Mouse (Mus musculus): ENCODE measurements around the gene Fnip2.
"Not testable (repeated sequence)": the region's sequence is repeated elsewhere in the genome, so short reads cannot be mapped to it uniquely, and the experiment has no call there.

Fnip2 gene

DNA sequence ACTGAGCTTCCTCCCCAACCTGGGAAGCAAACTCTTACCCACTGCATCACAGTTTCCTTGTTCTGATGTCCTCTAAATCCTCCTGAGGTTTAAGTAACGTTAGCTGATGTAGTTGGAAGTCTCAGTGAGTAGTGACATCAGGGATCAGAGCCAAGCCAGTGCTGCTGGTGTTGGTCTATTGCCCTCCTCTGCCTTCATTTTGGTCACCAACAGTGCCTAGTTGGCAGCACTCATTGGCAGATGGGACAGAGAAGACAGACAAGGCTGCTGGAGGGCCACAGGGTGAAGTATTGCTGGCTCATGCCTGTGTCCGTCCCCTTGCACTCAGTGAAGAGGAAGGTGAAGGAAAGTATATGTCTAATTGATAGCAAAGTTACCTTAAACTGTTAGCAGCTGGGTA is 91.6 kb downstream of the Fnip2 start:
- no peak for DNase-seq (ENCODE audit: low spot score in 2 of 2)

DNA sequence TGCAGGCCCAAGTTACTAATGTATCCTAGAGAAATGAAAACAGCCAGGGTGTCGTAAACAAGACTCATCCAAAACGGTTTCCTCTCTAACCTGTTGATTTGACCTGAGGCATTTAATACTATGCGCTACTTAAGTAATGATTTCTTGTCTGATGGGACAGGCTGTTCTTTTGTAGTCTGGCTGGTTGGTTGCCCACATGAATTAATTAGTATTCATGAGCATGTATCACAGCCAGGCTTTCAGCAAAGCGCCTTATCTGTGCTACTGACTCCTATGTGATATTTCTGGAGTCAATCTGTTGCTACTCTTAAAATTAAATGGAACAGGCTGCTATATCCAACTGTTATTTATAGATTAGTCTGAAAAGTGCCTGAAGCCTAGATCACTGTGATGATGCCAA is 92.7 kb downstream of the Fnip2 start:
- DNase-seq (ENCODE audit: low spot score in 2 of 2), result no peak

DNA sequence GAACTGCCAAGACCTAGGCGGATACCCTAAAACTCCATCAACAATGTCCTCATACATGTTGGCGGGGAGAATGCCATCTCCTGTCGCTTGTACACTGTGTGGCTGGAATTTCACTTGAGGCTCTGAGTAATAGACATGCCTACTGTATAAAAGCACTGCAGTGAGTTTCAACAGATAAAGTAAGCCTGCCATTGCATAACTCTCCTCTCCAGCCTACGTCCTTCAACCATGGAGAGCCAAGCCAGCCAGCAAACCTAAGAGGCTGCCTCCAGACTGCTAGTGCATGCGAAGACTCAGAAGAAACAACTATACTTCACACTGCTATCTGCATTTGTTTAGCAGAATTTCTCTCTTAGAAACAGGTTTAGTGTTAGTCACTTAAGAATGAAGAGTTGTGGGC is 95.2 kb downstream of the Fnip2 start:
- DNase-seq (ENCODE audit: low spot score in 2 of 2), result no peak

DNA sequence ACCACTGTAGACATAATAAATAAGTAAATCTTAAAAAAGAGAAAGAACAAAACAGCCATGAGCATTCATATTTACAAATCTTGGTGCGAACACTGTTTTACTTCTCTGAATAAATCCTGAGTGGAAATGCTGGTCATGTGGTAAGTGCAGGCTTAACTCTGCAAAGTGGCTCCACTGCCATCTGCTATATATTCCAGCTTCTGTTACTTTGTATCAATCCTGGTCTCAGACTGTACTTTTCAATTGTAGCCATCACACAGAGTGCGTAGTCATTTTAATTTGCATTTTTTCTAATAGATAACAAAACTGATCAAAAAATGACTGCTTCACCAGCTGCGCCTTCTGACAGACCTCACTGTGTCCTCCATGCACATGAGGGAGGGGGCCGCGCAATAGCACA is 98.2 kb downstream of the Fnip2 start:
- DNase-seq (ENCODE audit: low spot score in 2 of 2), result no peak

DNA sequence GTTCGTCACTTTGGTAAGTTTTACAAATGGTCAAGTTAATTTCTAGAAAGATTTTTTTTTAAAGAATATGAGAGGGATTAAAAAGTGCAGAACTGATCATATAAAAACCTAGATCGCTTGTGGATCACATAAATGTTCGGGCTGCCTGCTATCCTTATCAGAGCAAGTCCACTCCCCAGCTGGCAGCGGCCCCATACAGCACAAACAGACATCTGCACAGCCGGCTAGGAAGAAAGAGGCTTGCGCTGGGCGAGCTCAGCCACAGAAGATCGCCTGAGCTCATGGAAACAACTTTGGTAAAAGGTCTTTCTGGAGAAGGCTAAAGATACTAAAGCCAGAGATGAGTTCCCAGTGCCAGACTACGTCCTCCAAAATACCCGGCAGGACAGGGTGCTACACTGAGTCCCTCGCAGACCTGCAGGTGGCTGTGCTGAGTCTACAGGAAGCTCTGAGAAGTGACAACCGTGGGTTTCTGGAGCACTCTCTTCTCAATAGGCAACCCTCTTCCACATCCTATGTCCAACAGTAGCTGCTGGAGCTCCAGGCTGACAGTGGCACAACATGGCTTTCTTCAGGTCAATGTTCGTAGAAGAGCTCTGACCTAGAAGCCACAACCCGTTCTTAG is 108.8 kb downstream of the Fnip2 start:
- DNase-seq (ENCODE audit: low spot score in 2 of 2), result no peak

DNA sequence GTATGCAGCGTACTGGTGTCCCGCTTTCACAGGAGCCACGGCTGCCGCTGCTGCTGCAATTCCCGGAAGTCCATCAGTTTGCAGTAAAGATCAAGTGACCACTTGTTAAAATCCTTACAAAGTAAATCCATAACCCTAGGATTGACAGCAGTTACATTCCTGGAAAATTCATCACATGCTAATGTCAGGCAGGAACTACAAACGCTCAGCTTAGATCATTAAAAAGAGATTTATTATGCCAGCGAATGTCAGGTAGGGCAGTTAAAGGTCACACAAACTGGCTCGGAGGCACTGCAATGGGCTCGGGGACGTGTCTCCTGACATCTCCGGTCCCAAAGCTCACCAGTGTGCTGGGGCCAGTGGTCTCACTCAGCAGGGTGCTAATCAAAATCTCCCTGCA is 111.8 kb downstream of the Fnip2 start:
- DNase-seq (ENCODE audit: low spot score in 2 of 2), result no peak

DNA sequence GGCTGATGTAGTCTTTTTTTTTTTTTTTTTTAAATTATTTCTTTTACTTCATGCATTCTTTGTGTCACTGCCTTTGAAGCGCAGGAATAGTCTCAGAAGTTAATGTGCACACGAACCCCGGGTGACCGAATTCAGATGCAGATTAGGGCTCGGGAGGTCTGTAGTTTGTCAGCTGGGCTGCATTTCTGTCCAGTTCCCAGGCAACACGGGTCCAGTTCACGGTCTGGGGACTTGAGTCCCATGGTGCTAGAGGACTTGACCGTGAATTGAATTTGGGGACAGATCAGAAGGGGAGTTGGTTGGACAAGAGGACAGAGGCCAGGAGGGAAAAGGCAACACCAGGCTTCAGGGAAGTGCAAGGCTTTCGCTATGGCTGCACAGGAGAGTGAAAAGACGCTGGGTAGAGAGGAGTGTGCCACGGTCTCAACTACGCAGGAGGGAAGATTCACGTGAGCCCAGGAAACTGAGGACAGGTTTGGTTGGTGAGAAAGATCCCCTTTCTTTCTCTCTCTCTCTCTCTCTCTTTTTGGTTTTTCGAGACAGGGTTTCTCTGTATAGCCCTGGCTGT is 114.8 kb downstream of the Fnip2 start:
- DNase-seq (ENCODE audit: low spot score in 2 of 2), result no peak

DNA sequence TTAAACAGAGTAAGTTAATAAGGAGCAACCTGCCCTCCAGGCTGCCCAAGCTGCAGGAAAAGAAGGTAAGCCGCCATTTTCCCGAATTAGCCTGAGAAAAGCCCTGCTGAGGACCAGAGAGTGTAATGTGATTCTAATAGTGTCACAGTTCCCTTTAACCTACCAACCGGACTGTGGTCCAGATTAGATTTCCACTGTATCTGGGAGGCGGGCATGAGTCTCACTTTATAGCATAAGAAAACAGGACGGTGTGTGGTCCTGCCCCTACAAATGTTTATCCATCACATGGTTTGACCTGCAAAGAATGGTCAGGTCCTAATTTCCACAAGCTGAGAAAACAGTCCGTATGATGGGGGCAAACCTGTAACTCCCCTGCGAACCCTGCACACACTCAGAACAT is 118.2 kb downstream of the Fnip2 start:
- DNase-seq (ENCODE audit: low spot score in 2 of 2), result no peak

DNA sequence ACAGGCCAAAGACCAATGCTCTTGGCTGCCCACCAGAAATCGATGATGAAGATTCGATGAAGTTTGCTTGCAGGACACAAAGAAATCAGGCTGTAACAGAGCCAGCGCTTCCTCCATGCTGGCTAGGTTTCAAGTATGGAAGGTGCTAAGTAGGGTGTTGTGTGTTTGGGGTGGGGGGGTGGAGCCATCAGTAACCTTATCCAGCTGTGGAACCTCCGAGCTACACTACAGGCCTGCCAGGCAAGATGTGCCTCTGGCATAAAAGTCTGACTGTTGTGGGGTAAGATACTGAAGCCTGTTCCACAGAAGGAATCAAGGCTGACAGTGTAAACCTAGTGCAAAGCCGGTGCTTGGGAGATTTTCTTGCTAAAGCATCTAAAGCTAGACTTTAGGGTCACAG is 119.2 kb downstream of the Fnip2 start:
- DNase-seq (ENCODE audit: low spot score in 2 of 2), result no peak

DNA sequence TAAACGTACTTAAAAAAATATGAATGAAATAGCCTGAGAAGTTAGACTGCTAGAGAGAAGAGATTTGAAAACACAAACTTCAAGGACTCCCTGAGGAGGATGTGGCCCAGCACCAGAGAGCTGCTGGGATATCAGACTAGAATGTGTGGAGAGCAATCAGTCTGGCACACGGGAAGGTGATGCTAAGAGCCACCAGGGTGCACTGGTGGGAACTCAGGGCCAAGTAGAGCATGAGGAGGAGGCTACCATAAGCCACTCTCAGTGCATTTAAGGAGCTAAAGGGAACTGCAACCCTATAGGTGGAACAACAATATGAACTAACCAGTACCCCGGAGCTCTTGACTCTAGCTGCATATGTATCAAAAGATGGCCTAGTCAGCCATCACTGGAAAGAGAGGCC is 120.9 kb downstream of the Fnip2 start:
- DNase-seq (ENCODE audit: low spot score in 2 of 2), result not testable (repeated sequence)

DNA sequence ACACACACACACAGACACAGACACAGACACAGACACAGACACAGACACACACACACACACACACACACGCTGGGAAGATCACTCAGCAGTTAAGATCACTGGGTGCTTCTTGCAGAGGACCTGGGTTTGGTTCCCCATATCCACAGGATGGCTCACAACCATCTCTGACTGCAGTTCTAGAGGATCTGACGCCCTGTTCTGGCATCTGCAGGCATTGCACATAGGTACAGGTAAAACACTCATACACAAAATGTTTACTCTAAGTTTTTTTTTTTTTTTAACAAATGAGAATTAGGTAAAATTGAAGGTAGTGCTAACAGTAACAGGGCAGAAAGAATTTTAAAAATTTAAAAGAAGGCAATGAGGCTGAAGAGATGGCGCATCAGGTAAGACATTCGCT is 121.5 kb downstream of the Fnip2 start:
- no peak for DNase-seq (ENCODE audit: low spot score in 2 of 2)

DNA sequence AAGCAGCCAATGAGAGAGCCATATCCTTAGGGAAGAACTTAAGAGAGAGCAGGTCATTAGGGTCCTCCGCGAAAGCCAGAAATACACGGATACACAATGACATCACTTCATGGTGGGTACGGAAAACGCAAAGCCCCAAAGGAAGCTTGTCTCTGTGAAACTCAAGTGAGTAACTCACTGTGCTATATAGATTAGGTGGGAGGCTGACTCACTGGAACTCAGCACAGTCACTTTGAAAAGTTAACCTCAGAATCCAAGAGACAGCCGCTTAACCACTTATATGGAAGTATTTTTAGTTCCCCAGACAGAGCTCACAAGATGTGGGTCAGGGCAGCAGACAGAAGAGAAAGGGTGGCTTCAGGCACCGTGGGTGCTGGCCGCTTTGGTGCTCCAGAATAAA is 122.6 kb downstream of the Fnip2 start:
- DNase-seq (ENCODE audit: low spot score in 2 of 2), result no peak

DNA sequence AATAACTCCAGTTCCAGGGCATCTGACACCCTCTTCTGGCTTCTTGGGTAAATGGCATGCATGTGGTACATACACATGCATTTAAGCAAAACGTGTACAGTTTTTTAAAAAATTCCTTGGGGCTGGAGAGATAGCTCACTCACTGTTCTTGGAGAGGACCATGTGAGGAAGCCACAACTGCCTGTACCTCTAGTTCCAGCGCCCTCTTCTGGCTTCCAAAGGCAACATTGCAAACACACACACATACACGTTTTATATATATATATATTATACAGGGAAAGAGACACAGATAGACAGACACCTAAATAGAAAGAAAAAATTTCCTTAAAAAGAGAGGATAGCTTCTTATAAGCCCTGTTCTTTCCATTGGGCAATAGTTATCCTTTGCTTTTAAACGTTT is 123.7 kb downstream of the Fnip2 start:
- DNase-seq (ENCODE audit: low spot score in 2 of 2), result no peak

DNA sequence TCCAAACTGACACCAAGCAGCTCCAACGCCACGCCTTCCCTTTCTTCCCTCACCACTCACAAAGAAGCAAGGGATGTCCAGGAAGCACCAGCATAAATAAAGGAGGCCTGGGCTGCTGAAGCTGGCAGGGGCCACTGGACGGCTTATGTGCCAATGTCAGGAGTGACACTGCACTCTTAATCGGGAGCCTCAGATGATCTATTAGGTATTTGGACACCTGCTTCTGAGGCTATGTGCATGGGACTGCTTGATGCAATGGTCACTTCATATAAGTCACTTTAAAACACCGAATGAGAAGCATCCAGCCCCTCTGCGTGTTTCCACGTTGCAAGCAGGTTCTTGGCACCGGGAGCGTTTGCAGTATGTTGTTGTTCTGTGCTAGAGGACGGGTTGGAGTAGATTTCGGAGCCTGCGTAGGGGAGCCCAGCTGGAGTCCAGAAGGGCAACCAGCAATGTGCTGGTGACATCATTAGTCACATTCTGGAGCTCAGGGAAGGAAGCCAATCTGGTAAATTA is 126.6 kb downstream of the Fnip2 start:
- no peak for DNase-seq (ENCODE audit: low spot score in 2 of 2)

DNA sequence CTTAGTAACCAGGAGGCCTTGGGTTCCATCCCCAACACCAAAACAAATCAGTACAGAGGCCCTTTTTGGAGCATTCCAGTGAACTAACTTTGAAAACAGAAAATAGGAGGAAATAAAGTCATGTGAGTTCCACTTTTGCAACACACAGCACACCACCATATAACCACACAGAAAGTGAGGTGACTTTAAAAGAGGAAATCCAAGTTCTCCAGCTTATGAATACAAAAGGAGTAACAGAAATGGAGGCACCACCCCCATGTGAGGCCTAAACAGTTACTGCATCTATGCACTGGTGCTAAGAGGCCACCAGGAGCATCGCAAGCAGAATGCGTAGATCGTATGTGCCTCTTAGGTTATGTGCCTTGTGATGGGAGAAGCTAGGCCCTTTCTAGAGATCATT is 129.3 kb downstream of the Fnip2 start:
- no peak for DNase-seq (ENCODE audit: low spot score in 2 of 2)

DNA sequence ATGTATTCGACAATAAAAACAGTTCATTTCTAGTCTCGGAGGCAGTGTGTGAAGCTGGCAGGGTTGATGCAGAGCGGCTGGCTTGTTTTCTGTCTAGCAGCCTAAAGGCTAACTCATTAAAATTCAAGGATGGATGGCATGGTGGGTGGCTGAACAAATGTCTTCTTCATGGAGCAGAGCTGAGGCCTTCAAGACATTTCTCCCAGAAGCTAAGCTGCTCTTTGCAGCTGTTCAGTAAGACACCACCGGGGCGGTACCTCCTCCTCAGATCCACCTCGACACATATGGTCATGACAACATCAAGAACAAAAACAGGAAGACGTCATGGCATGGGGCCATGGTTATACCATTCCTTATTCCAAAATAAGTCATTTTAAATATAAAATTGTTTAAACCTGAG is 131.4 kb downstream of the Fnip2 start:
- no peak for DNase-seq (ENCODE audit: low spot score in 2 of 2)

DNA sequence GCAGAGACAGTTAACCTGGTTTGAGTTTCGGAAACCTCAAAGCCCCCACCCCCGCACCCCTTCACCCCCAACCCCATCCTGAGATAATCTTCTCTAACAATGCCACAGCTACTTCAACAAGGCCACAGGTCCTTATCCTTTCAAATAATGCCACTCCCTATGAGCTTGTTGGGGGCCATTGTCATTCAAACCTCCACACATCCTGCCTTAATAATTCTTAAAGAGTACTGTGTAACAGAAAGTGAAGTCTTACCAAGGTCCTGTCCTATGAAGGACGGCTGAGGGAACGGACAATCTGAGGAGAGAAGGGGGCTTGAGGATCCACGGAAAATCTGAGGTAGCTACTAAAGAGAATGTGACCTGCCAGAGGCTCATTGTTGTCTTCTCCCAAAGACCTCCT is 132.6 kb downstream of the Fnip2 start:
- DNase-seq (ENCODE audit: low spot score in 2 of 2), result no peak

DNA sequence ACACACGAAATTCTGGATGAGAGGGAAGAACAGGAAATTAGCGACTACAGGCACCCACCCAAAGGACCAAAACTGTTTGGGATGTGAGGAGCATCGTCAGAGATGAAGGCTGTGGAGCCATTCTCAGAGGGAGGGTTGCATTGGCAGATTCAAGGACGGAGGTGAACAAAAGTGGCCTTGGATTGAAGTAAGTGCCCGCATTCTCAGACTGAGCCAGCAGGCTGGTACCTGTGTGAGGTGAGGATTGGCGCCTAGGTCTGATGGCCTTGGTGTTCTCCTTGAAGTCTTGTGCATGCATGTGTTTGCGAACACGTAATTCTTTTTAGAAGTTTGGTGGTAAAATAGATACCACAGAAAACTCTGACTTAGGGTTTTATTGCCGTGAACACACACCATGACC is 133.2 kb downstream of the Fnip2 start:
- DNase-seq (ENCODE audit: low spot score in 2 of 2), result no peak

DNA sequence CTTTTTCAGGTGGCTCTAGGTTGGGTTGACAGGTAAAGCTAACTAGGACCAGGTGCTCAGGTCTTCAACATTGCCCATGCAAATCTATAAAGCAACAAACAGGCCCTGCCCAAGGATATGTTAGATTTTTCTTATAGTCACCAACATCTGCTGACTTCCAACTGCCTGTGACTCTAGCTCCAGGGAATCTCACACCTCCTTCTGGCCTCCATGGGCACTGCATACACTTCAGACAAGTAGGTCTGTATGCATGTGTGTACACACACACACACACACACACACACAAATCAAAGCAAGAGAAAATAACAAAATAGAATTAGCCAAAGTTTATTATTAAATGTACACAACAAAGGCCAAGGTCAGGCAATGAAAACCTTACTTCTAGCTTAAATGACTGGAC is 134.0 kb downstream of the Fnip2 start:
- DNase-seq (ENCODE audit: low spot score in 2 of 2), result no peak

DNA sequence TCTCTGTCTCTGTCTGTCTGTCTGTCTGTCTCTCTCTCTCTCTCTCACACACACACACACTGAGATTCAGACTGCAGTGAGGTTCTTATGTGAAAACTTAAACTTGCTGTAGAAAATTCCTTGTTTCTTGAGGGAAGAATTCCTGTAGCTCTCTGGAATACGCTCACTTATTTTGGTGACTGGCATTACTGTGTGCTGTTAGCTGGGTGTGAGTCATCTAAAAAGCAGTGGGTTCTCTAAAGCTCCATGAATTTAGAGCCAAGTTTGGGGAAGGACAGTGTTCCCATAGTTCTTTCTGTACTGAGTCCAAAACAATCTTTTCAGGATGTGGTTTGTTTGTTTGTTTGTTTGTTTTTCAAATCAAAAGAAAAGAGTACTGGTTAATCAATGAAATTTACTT is 142.2 kb downstream of the Fnip2 start:
- no peak for DNase-seq (ENCODE audit: low spot score in 2 of 2)

DNA sequence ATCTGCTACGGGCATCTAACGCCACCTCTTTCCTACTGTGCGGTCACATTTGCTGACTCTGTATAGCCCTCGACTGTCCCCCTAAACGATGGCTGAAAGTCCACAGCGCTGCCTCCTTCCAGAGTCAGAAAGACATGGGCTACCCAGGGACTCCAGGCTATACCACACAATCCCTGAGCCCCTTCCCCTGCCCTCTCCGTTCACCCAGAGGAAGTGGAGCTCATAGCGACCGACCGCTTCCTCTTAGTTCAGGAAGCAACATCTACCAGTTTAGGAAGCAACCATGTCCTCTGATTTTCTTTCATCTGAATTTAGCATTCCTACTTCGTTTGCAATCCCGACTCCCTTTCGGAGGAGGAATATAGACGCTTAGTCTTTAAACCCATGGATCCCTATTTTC is 148.7 kb downstream of the Fnip2 start:
- DNase-seq (ENCODE audit: low spot score in 2 of 2), result no peak

DNA sequence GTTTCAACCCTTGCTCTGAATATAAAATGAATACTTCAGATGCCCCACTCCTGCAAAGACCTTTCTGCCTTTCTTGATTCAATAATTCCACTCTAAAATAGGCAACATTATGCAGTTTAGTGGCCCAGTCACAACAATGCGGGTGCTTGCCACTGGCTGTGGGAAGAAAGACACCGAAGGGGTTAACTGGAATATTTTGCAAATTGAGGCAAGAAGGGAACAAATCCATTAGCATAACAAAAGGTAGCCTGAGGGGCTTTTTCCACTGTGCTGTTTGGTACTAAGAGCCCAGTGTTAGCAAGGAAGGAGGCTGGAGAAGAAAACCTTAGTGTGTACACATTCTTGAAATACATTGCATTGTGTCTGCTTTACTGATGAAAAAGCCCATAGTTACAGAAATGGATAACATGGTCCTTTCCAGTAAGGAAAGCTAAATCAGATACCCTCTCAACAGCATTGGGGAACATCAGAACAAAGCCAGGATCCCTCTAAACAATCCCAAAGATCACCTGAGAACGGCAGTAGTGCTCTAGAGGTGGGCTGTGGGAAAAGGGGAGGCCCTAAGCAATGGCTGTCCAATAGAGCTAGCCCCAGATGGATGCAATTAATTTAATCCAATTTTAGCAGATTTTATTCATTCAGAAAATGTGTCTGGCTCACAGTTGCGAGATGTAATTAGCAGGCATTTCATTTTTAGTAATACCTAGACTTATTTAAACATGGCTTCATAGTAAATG is 150.5 kb downstream of the Fnip2 start:
- DNase-seq (ENCODE audit: low spot score in 2 of 2), result no peak

DNA sequence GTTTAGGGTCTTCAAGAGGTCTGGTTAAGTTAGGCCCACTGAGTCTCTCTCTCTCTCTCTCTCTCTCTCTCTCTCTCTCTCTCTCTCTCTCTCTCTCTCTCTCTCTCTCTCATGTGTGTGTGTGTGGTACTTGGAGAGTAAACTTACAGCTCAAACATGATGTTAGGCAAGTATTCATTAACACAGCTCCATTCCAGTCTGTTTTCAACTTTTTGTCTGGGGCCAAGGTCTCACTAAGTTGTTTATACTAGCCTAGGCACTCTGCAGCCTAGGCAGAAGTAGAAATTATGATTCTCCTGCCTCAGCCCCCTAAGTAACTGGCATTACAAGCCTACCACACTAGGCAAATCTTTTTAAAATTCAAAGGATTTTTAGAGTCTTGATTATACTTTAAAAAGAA is 151.7 kb downstream of the Fnip2 start:
- DNase-seq (ENCODE audit: low spot score in 2 of 2), result no peak

Data from urinary bladder, postnatal 36 days (tissue).